Mouse (Mus musculus): ENCODE results near the gene Chd6. TPM values are rescaled to one million over a fixed set of nuclear protein-coding genes. Genes with fewer than 3 reads are reported as not detected.
A peak's percentile ranks its signal among the peaks of the same experiment; 100 is the strongest.

Chd6 gene
- polyA plus RNA-seq, 1 experiment from 2014 or later, result 28.5 TPM

DNA sequence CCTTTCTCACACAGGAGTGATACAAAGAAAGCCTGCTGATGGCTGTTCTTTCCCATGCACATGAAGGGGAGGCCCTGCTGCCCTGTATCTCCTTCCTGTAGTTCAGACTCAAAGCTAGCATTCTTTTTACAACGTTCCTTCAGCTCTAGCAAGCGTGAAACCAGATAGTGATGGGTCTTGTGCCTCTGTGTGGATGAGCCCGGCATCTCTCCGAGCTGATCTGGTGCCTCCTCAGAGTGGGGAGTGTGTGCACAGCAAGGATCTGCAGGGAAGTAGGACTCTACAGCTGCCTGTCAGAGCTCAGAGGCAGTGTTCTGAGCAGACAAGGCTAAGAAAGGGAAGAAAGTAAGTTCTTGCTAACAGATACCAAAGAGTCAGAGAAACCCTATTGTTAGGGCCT is 157.3 kb downstream of the Chd6 start:
- Histone ChIP-seq H3K4me3 (ENCODE audit: low read depth, low read length) (no peak overlapping the region), H3K9ac (ENCODE audit: low read length) (no peak overlapping the region), H3K27ac (ENCODE audit: low read depth) (no peak overlapping the region), H3K4me2 (ENCODE audit: low read length) (no peak overlapping the region), H3K27me3 (replicated peaks; ENCODE audit: control insufficient read depth, insufficient read depth, low read length) (no peaks in the 10 kb centered on the region), H3K4me1 (replicated peaks; ENCODE audit: control insufficient read depth, insufficient read depth, low read length) (no peaks in the 10 kb centered on the region), H3K9me3 (ENCODE audit: control insufficient read depth, low read length) (no peaks in the 10 kb centered on the region), H3K36me3 (ENCODE audit: control insufficient read depth, insufficient read depth, low read length) (peaks cover 88% of the 10 kb centered on the region)
- 79% methylated on average over 4 of the region's 4 CpGs for WGBS
- no peak for DNase-seq (ENCODE audit: low spot score)
- ATAC-seq (replicated peaks; ENCODE audit: low FRiP score, low TSS enrichment, low read depth), result no peak

DNA sequence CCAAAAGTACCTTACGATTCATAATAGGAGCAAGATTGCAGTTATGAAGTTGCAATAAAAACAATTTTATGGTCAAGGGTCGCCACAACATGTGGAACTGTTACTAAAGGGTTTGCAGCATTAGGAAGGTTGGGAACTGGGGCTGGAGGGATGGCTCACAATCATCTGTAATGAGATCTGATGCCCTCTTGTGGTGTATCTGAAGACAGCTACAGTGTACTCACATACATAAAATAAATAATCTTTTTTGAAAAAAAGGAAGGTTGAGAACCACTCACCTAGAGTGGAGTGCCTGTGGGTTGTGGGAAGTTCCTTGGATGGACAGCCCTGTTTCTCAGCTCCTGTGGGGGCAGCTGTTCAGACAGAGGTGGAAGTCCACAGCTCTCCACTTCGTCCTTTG is 166.4 kb downstream of the Chd6 start:
- H3K27me3 ChIP-seq (replicated peaks; ENCODE audit: control insufficient read depth, insufficient read depth, low read length), result no peaks in the 10 kb centered on the region
- peaks cover 7% of the 10 kb centered on the region; the same call in 1 of the 2 replicates for H3K36me3 ChIP-seq (ENCODE audit: control insufficient read depth, insufficient read depth, low read length)
- no peak overlapping the region for H3K27ac ChIP-seq (ENCODE audit: low read depth)
- no peak overlapping the region for H3K9ac ChIP-seq (ENCODE audit: low read length)
- ATAC-seq (replicated peaks; ENCODE audit: low FRiP score, low TSS enrichment, low read depth) (0 out of 2 replicates have a peak, but pooled peaks have one; percentile 6), DNase-seq (ENCODE audit: low spot score) (peak; percentile 51)
- H3K4me2 ChIP-seq (ENCODE audit: low read length), result no peak overlapping the region
- H3K4me3 ChIP-seq (ENCODE audit: low read depth, low read length), result no peak overlapping the region
- H3K9me3 ChIP-seq (ENCODE audit: control insufficient read depth, low read length), result no peaks in the 10 kb centered on the region
- WGBS, result 57% methylated on average over 3 of the region's 3 CpGs
- H3K4me1 ChIP-seq (replicated peaks; ENCODE audit: control insufficient read depth, insufficient read depth, low read length), result peaks cover 19% of the 10 kb centered on the region; the same call in 1 of the 2 replicates

DNA sequence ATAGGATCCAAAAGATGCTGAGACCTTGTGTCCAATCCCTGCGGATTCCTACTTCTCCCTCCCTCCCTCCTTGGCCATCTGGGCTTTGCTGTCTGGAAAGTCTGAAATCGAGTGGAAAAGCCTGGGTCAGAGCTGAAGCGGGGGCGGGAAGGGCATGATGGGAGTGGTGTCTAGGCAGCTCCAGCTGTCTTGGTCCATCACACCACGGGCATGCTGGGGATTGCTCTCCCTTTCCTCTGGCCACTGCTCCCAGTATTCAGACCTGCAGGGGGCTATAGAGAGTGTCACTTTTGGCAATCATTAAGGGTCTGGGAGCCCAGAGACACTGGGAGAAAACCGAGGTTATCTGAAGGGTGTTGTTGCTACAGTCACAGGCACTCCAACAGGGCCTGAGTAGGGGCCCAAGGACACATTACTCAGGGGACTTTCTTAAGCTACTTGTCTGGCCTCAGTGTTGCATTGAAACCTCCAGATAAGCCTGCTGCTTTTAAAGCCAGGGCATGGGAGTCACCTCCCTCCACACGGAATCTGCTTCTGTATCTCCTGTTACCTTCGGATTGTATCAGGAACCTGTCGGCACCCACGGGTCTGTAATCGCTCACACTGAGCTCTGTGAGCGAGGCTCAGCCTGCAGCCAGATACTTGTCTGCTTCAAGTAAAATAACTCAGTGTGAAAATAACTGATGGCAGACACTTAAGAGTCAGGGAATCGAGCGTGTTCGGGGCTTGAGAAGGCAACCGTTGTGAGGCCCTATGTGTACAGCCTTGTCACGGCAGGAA is 167.8 kb downstream of the Chd6 start:
- 46% methylated on average over 17 of the region's 17 CpGs for WGBS
- no peak for DNase-seq (ENCODE audit: low spot score)

DNA sequence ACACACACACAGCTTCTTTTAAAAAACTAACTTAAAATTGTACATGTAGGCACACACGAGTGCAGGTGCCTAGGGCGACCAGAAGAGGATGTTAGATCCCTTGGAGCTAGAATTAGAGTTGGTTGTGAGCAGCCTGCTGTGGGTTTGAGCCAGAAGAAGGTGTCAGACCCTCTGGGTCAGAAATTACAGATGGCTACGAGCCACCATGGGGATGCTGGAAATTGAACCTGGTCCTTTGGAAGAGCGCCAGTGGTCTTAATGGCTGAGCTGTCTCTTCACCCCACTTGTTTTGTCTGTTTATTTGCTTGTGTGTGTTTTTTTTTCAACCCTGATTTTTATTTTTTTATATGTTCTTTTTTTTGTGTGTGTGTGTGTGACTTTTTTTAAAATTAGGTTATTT is 174.4 kb downstream of the Chd6 start:
- Histone ChIP-seq H3K36me3 (ENCODE audit: control insufficient read depth, insufficient read depth, low read length) (no peaks in the 10 kb centered on the region), H3K27me3 (replicated peaks; ENCODE audit: control insufficient read depth, insufficient read depth, low read length) (no peaks in the 10 kb centered on the region), H3K4me1 (replicated peaks; ENCODE audit: control insufficient read depth, insufficient read depth, low read length) (peaks cover 5% of the 10 kb centered on the region; the same call in 1 of the 2 replicates), H3K4me2 (ENCODE audit: low read length) (no peak overlapping the region), H3K9ac (ENCODE audit: low read length) (no peak overlapping the region), H3K4me3 (ENCODE audit: low read depth, low read length) (no peak overlapping the region), H3K27ac (ENCODE audit: low read depth) (no peak overlapping the region), H3K9me3 (ENCODE audit: control insufficient read depth, low read length) (0 out of 2 replicates have a peak, but pooled peaks cover 3% of the 10 kb centered on the region)
- 87% methylated on average over 4 of the region's 4 CpGs for WGBS
- DNase-seq (ENCODE audit: low spot score) (no peak), ATAC-seq (replicated peaks; ENCODE audit: low FRiP score, low TSS enrichment, low read depth) (no peak)

More for the DNA sequence above, 167.8 kb downstream of the Chd6 start:
- Histone ChIP-seq H3K27ac (ENCODE audit: low read depth) (no peak overlapping the region), H3K4me1 (replicated peaks; ENCODE audit: control insufficient read depth, insufficient read depth, low read length) (peaks cover 19% of the 10 kb centered on the region; the same call in 1 of the 2 replicates), H3K27me3 (replicated peaks; ENCODE audit: control insufficient read depth, insufficient read depth, low read length) (no peaks in the 10 kb centered on the region), H3K4me2 (ENCODE audit: low read length) (no peak overlapping the region), H3K9me3 (ENCODE audit: control insufficient read depth, low read length) (no peaks in the 10 kb centered on the region), H3K36me3 (ENCODE audit: control insufficient read depth, insufficient read depth, low read length) (peaks cover 3% of the 10 kb centered on the region; the same call in 1 of the 2 replicates), H3K9ac (ENCODE audit: low read length) (no peak overlapping the region), H3K4me3 (ENCODE audit: low read depth, low read length) (no peak overlapping the region)
- no peak for ATAC-seq (replicated peaks; ENCODE audit: low FRiP score, low TSS enrichment, low read depth)

DNA sequence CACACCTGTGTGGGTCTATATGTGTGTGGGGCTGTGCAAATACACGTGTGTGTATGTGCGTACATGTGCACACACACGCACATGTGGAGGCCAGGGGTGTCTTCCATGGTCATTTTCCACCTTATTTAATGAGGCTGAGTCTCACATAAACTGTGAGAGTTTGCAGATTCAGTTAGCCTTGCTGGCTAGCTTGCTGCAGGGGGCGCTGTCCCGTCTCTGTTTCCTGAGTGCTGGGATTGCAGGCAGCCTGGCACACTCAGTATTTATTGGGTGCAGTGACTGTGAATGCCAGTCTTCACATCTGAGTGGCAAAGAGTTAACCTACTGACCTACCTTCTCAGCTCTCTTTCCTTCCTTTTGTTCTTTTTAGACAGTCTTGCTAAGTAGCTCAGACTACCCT is 175.0 kb downstream of the Chd6 start:
- Histone ChIP-seq H3K27ac (ENCODE audit: low read depth) (no peak overlapping the region), H3K9me3 (ENCODE audit: control insufficient read depth, low read length) (0 out of 2 replicates have a peak, but pooled peaks cover 3% of the 10 kb centered on the region), H3K36me3 (ENCODE audit: control insufficient read depth, insufficient read depth, low read length) (no peaks in the 10 kb centered on the region), H3K4me3 (ENCODE audit: low read depth, low read length) (no peak overlapping the region), H3K9ac (ENCODE audit: low read length) (no peak overlapping the region), H3K4me1 (replicated peaks; ENCODE audit: control insufficient read depth, insufficient read depth, low read length) (peaks cover 5% of the 10 kb centered on the region; the same call in 1 of the 2 replicates), H3K4me2 (ENCODE audit: low read length) (no peak overlapping the region), H3K27me3 (replicated peaks; ENCODE audit: control insufficient read depth, insufficient read depth, low read length) (no peaks in the 10 kb centered on the region)
- ATAC-seq (replicated peaks; ENCODE audit: low FRiP score, low TSS enrichment, low read depth), result no peak
- 60% methylated on average over 5 of the region's 5 CpGs for WGBS
- DNase-seq (ENCODE audit: low spot score), result no peak

DNA sequence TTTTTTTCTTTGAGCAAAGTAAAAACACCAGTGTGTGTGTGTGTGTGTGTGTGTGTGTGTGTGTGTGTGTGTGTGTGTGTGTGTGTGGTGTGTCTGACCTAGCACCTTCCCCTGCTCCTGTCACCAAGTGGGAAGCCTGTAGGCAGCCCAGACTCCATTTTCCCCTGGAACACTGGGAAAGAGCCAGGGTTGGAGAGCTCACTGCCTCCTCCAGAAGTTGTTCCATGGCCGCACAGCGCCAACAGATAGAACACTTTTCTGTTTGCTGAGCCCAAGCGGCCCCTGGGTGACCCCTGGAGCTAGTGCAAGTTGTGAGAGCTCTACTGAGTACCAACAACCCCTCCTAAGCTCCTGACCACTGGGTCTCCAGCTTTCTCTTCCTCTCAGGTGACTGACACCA is 175.9 kb downstream of the Chd6 start:
- Histone ChIP-seq H3K36me3 (ENCODE audit: control insufficient read depth, insufficient read depth, low read length) (no peaks in the 10 kb centered on the region), H3K4me2 (ENCODE audit: low read length) (no peak overlapping the region), H3K27me3 (replicated peaks; ENCODE audit: control insufficient read depth, insufficient read depth, low read length) (no peaks in the 10 kb centered on the region), H3K9ac (ENCODE audit: low read length) (no peak overlapping the region), H3K9me3 (ENCODE audit: control insufficient read depth, low read length) (0 out of 2 replicates have a peak, but pooled peaks cover 3% of the 10 kb centered on the region), H3K4me1 (replicated peaks; ENCODE audit: control insufficient read depth, insufficient read depth, low read length) (peaks cover 5% of the 10 kb centered on the region; the same call in 1 of the 2 replicates), H3K27ac (ENCODE audit: low read depth) (no peak overlapping the region), H3K4me3 (ENCODE audit: low read depth, low read length) (no peak overlapping the region)
- ATAC-seq (replicated peaks; ENCODE audit: low FRiP score, low TSS enrichment, low read depth) (no peak), DNase-seq (ENCODE audit: low spot score) (no peak)
- 67% methylated on average over 3 of the region's 3 CpGs for WGBS

DNA sequence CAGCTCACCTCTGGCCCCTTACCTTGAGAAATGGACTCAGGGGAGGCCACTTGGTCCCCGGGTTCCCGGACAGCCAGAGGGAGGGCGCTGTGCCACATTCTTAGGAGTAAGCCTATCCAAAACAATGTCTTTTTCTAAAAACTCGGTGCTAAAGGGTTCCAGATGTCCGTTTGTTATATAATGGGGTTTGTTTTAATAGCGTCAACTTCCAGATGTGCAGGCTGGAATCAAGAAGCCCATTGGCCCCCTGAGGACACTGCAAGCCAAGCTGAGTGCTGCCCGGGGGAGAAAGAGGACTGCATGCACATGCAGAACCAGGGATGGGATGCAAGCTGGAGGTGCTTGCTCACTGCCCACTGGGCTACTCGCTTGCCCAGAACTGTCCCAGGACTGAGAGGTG is 176.6 kb downstream of the Chd6 start:
- peaks cover 5% of the 10 kb centered on the region; the same call in 1 of the 2 replicates for H3K4me1 ChIP-seq (replicated peaks; ENCODE audit: control insufficient read depth, insufficient read depth, low read length)
- H3K9ac ChIP-seq (ENCODE audit: low read length), result no peak overlapping the region
- H3K27me3 ChIP-seq (replicated peaks; ENCODE audit: control insufficient read depth, insufficient read depth, low read length), result no peaks in the 10 kb centered on the region
- no peaks in the 10 kb centered on the region for H3K36me3 ChIP-seq (ENCODE audit: control insufficient read depth, insufficient read depth, low read length)
- H3K9me3 ChIP-seq (ENCODE audit: control insufficient read depth, low read length), result 0 out of 2 replicates have a peak, but pooled peaks cover 3% of the 10 kb centered on the region
- DNase-seq (ENCODE audit: low spot score) (no peak), ATAC-seq (replicated peaks; ENCODE audit: low FRiP score, low TSS enrichment, low read depth) (no peak)
- no peak overlapping the region for H3K4me2 ChIP-seq (ENCODE audit: low read length)
- H3K4me3 ChIP-seq (ENCODE audit: low read depth, low read length), result no peak overlapping the region
- 47% methylated on average over 8 of the region's 8 CpGs for WGBS
- no peak overlapping the region for H3K27ac ChIP-seq (ENCODE audit: low read depth)

DNA sequence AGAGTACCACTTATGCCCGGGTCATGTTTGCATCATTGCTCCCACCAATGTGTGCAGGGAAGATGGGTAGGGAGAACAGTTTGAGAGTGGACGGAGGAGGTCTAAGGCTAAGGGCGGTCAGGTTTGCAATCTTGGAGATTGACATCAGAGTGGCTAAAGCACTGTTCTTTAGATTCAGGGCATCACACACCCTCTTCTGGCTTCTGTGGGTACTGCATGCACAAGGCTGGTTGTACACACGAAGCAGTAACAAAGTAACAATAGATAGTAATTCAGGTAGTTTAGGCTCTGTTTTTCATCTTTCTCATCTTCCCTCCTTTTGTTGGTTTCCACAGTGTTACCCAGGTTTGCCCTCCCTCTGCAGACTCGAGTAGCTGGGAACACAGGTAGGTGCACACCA is 177.5 kb downstream of the Chd6 start:
- DNase-seq (ENCODE audit: low spot score), result no peak
- Histone ChIP-seq H3K4me2 (ENCODE audit: low read length) (no peak overlapping the region), H3K36me3 (ENCODE audit: control insufficient read depth, insufficient read depth, low read length) (no peaks in the 10 kb centered on the region), H3K9me3 (ENCODE audit: control insufficient read depth, low read length) (0 out of 2 replicates have a peak, but pooled peaks cover 3% of the 10 kb centered on the region), H3K4me3 (ENCODE audit: low read depth, low read length) (no peak overlapping the region), H3K27ac (ENCODE audit: low read depth) (no peak overlapping the region), H3K4me1 (replicated peaks; ENCODE audit: control insufficient read depth, insufficient read depth, low read length) (peaks cover 5% of the 10 kb centered on the region; the same call in 1 of the 2 replicates), H3K9ac (ENCODE audit: low read length) (no peak overlapping the region), H3K27me3 (replicated peaks; ENCODE audit: control insufficient read depth, insufficient read depth, low read length) (no peaks in the 10 kb centered on the region)
- 94% methylated on average over 5 of the region's 5 CpGs for WGBS
- no peak for ATAC-seq (replicated peaks; ENCODE audit: low FRiP score, low TSS enrichment, low read depth)

Data from intestine, embryonic 14.5 days (tissue).